Mouse (Mus musculus): ENCODE data around the gene Gm20388.

Gene Gm20388

GRCm38 (mm10) chr8:121906542-121907512 lies 1996.2 kb downstream of the Gm20388 start:
- DNase-seq (ENCODE audit: low spot score in 2 of 2): peak in 1 of 2 experiments; percentile 25

- DNase-seq (ENCODE audit: low spot score in 2 of 2): peak; percentile 95
Observed at GRCm38 (mm10) chr8:121907587-121908248, 1997.1 kb downstream of the Gm20388 start, which contains the start of gene Slc7a5. Gene Slc7a5, minus strand, starts transcription at chr8:121907694.

- no peak for DNase-seq (ENCODE audit: low spot score in 2 of 2)
Observed at GRCm38 (mm10) chr8:121908378-121909147, 1997.9 kb downstream of the Gm20388 start.

GRCm38 (mm10) chr8:121909148-121909541 lies 1998.5 kb downstream of the Gm20388 start:
- DNase-seq (ENCODE audit: low spot score in 2 of 2): no peak

GRCm38 (mm10) chr8:121909663-121910062 lies 1999.0 kb downstream of the Gm20388 start:
- DNase-seq (ENCODE audit: low spot score in 2 of 2): peak; percentile 76 to 77

GRCm38 (mm10) chr8:121911400-121911799 lies 2000.8 kb downstream of the Gm20388 start:
- no peak for DNase-seq (ENCODE audit: low spot score in 2 of 2)

- DNase-seq (ENCODE audit: low spot score in 2 of 2): no peak
Observed at GRCm38 (mm10) chr8:121911987-121912386, 2001.3 kb downstream of the Gm20388 start.

GRCm38 (mm10) chr8:121912831-121913230 lies 2002.2 kb downstream of the Gm20388 start:
- no peak for DNase-seq (ENCODE audit: low spot score in 2 of 2)

GRCm38 (mm10) chr8:121913378-121913777 lies 2002.7 kb downstream of the Gm20388 start:
- DNase-seq (ENCODE audit: low spot score in 2 of 2): no peak

- no peak for DNase-seq (ENCODE audit: low spot score in 2 of 2)
Observed at GRCm38 (mm10) chr8:121919158-121919557, 2008.5 kb downstream of the Gm20388 start.

- no peak for DNase-seq (ENCODE audit: low spot score in 2 of 2)
Observed at GRCm38 (mm10) chr8:121919731-121920130, 2009.1 kb downstream of the Gm20388 start.

GRCm38 (mm10) chr8:121921582-121921981 lies 2010.9 kb downstream of the Gm20388 start:
- no peak for DNase-seq (ENCODE audit: low spot score in 2 of 2)

- no peak for DNase-seq (ENCODE audit: low spot score in 2 of 2)
Observed at GRCm38 (mm10) chr8:121922101-121922500, 2011.5 kb downstream of the Gm20388 start.

GRCm38 (mm10) chr8:121924681-121925080 lies 2014.0 kb downstream of the Gm20388 start:
- no peak for DNase-seq (ENCODE audit: low spot score in 2 of 2)

- peak; percentile 73 to 76 for DNase-seq (ENCODE audit: low spot score in 2 of 2)
Observed at GRCm38 (mm10) chr8:121925624-121926023, 2015.0 kb downstream of the Gm20388 start.

- DNase-seq (ENCODE audit: low spot score in 2 of 2): no peak
Observed at GRCm38 (mm10) chr8:121926266-121926665, 2015.6 kb downstream of the Gm20388 start.

- DNase-seq (ENCODE audit: low spot score in 2 of 2): no peak
Observed at GRCm38 (mm10) chr8:121927316-121927715, 2016.7 kb downstream of the Gm20388 start.

GRCm38 (mm10) chr8:121930047-121930446 lies 2019.4 kb downstream of the Gm20388 start:
- no peak for DNase-seq (ENCODE audit: low spot score in 2 of 2)

- DNase-seq (ENCODE audit: low spot score in 2 of 2): no peak
Observed at GRCm38 (mm10) chr8:121931571-121931970, 2020.9 kb downstream of the Gm20388 start.

GRCm38 (mm10) chr8:121932026-121932667 lies 2021.5 kb downstream of the Gm20388 start:
- DNase-seq (ENCODE audit: low spot score in 2 of 2): no peak

Data from frontal cortex, postnatal 25 days (tissue).